13 mouse cellular contexts compared by ENCODE assay signal in genomic region chr11:92773570-92773929, GRCm38 (mm10).
"Had no signal": no experiment of that assay in that cellular context is flagged by ENCODE, and none has a peak within 500 bp of the region (broad histone marks: within the 10 kb centered on the region; RNA-seq: fewer than 3 reads in every experiment).

No protein-coding gene starts in this region.

- DNase-seq: kidney, adult 2 months; kidney, postnatal 14 days; left cerebral cortex, postnatal 4 days; lung, postnatal 14 days; right cerebral cortex, adult 18-20 months; right cerebral cortex, postnatal 25 days; thymus, postnatal 36 days had no signal

- H3K27ac ChIP-seq: kidney, embryonic 15.5 days; limb, embryonic 13.5 days; liver, embryonic 14.5 days; neural tube, embryonic 12.5 days had no signal

- H3K4me3 ChIP-seq: kidney, embryonic 15.5 days; limb, embryonic 13.5 days; myocyte; neural tube, embryonic 12.5 days had no signal

- ATAC-seq: intestine, embryonic 16.5 days had no signal

- H3K4me2 ChIP-seq: kidney, embryonic 15.5 days; limb, embryonic 13.5 days; neural tube, embryonic 12.5 days had no signal

- H3K36me3 ChIP-seq: kidney, embryonic 15.5 days; limb, embryonic 13.5 days; neural tube, embryonic 12.5 days had no signal

- H3K27me3 ChIP-seq: kidney, embryonic 15.5 days; limb, embryonic 13.5 days; neural tube, embryonic 12.5 days had no signal

- H3K9ac ChIP-seq: kidney, embryonic 15.5 days; limb, embryonic 13.5 days; liver, embryonic 14.5 days; neural tube, embryonic 12.5 days had no signal

- H3K9me3 ChIP-seq: kidney, embryonic 15.5 days; limb, embryonic 13.5 days; neural tube, embryonic 12.5 days had no signal

- H3K4me1 ChIP-seq: kidney, embryonic 15.5 days; limb, embryonic 13.5 days; neural tube, embryonic 12.5 days had no signal
